Mouse (Mus musculus) forebrain, postnatal 0 days (tissue): ENCODE results near the gene Polr2j. TPM values are rescaled to one million over a fixed set of nuclear protein-coding genes. Genes with fewer than 3 reads are reported as not detected.

ENCODE experiments used
- ATAC-seq: fragments of 200-750 bp; cut with Nextera tagmentation; 2 replicates; pipeline ENCODE4 v1.8.0; 2017; ENCODE audit warnings: mild to moderate bottlenecking, moderate library complexity
- DNase-seq: peaks from one replicate; pipeline ENCODE4 v3.0.0-alpha.2; 2015
- H3K27ac ChIP-seq: fragments of 300-500 bp; sonication (generic); 2 replicates; pipeline ENCODE4 v1.5.1; 2014; ENCODE audit warnings: low read depth, mild to moderate bottlenecking, antibody characterized with exemption, low read length, moderate library complexity, mixed read lengths
- H3K27me3 ChIP-seq: fragments of 300-500 bp; sonication (generic); 2 replicates; pipeline ENCODE4 v1.6.1; 2014; ENCODE audit warnings: mild to moderate bottlenecking, low read length, mixed read lengths; ENCODE audit not compliant: insufficient read depth
- H3K36me3 ChIP-seq: fragments of 300-500 bp; sonication (generic); 2 replicates; pipeline ENCODE4 v1.6.1; 2014; ENCODE audit warnings: mild to moderate bottlenecking, moderate library complexity; ENCODE audit not compliant: insufficient read depth
- H3K4me1 ChIP-seq: fragments of 300-500 bp; sonication (generic); 2 replicates; pipeline ENCODE4 v1.6.1; 2014; ENCODE audit warnings: antibody characterized with exemption; ENCODE audit not compliant: insufficient read depth
- H3K4me2 ChIP-seq: fragments of 300-500 bp; sonication (generic); 2 replicates; pipeline ENCODE4 v1.6.1; 2014; ENCODE audit warnings: low read depth, mild to moderate bottlenecking, moderate library complexity
- H3K4me3 ChIP-seq: fragments of 300-500 bp; sonication (generic); 2 replicates; pipeline ENCODE4 v1.5.1; 2014; ENCODE audit warnings: low read depth, low read length, mixed read lengths
- H3K9ac ChIP-seq: fragments of 300-500 bp; sonication (generic); 2 replicates; pipeline ENCODE4 v1.6.1; 2014; ENCODE audit warnings: mild to moderate bottlenecking
- H3K9me3 ChIP-seq: fragments of 300-500 bp; sonication (generic); 2 replicates; pipeline ENCODE4 v1.6.1; 2016; ENCODE audit warnings: low read length
- CTCF ChIP-seq: sonication (generic); IDR thresholded peaks from 2 replicates; pipeline ENCODE4 v1.5.1; 2016; ENCODE audit warnings: antibody characterized with exemption, control low read depth, low read depth
- WGBS: fragments of 180-500 bp; shearing (Covaris S2); extraction: QIAGEN DNeasy Blood & Tissue Kit; methylation state at CpG from one replicate; pipeline ENCODE4 v1.1.7; 2014; 5-methylcytosine and 5-hydroxymethylcytosine counted together
- polyA plus RNA-seq: library from polyadenylated mRNA; unstranded; fragments of >200 nt; fragmentation: Nextera tagmentation; extraction: Ambion mirVana; gene quantifications from 2 replicates; pipeline ENCODE4 v1.2.1, GENCODE M21; 2015
- total RNA-seq: library from RNA; depleted of rRNA; stranded (reverse); fragments of >200 nt; gene quantifications from 2 replicates; pipeline ENCODE4 v1.2.3, GENCODE M21; 2014; rRNA removed

Polr2j gene
- total RNA-seq (85.0 and 123 TPM in 2 replicates), polyA plus RNA-seq (237 and 318 TPM in 2 replicates)

- DNase-seq (peak; percentile 100), ATAC-seq (peak; percentile 99)
- Histone ChIP-seq H3K9ac (peak within 1 kb of the TSS; percentile 78), H3K36me3 (peaks cover 10% of the 10 kb centered on the region), H3K27ac (peak within 1 kb of the TSS; percentile 83), H3K27me3 (no peaks in the 10 kb centered on the region), H3K4me3 (peak within 1 kb of the TSS; percentile 87), H3K4me1 (peaks cover 11% of the 10 kb centered on the region), H3K4me2 (peak within 1 kb of the TSS; percentile 72), H3K9me3 (no peaks in the 10 kb centered on the region)
- peak; percentile 100 for TF ChIP-seq CTCF
- WGBS: 5% methylated on average over 42 of the region's 42 CpGs
Measured at GRCm38 (mm10) chr5:136115891-136116783, at the start of gene Polr2j. Gene Polr2j, plus strand, starts transcription at chr5:136116631.

DNA sequence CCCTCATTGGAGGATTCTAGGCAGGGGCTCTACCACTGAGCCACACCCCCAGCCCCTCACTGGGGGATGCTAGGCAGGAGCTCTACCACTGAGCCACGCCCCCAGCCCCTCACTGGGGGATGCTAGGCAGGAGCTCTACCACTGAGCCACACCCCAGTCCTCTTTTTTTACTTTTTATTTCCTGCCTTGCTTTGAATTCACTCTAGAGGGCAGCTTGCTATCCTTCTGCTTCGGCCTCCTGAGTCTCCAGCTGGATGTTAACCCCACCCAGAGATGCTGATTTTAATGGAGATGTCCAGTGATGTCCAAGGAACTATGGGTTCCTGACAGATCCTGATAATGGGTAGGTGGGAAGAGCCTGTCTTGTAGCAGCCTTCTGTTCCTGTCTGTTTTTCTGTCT is 47.0 kb upstream of the Polr2j start:
- ATAC-seq: no peak
- DNase-seq: no peak
- Histone ChIP-seq H3K36me3 (no peaks in the 10 kb centered on the region), H3K4me2 (no peak overlapping the region), H3K9ac (no peak overlapping the region), H3K9me3 (no peaks in the 10 kb centered on the region), H3K4me1 (no peaks in the 10 kb centered on the region), H3K27me3 (no peaks in the 10 kb centered on the region; the same call in 1 of the 2 replicates), H3K4me3 (no peak overlapping the region), H3K27ac (no peak overlapping the region)
- WGBS: 74% methylated on average over 2 of the region's 2 CpGs
- no peak for TF ChIP-seq CTCF

- Histone ChIP-seq H3K36me3 (no peaks in the 10 kb centered on the region), H3K9ac (no peak overlapping the region), H3K4me2 (no peak overlapping the region), H3K27ac (no peak overlapping the region), H3K9me3 (no peaks in the 10 kb centered on the region), H3K27me3 (no peaks in the 10 kb centered on the region; the same call in 1 of the 2 replicates), H3K4me3 (no peak overlapping the region), H3K4me1 (0 out of 2 replicates have a peak, but pooled peaks cover 5% of the 10 kb centered on the region)
- ATAC-seq: no peak
- no peak for DNase-seq
- WGBS: 44% methylated on average over 6 of the region's 6 CpGs
- TF ChIP-seq CTCF: no peak
Measured at GRCm38 (mm10) chr5:136073051-136073450, 43.4 kb upstream of the Polr2j start.

GRCm38 (mm10) chr5:136073526-136073925 is 42.9 kb upstream of the Polr2j start:
- no peaks in the 10 kb centered on the region; the same call in 1 of the 2 replicates for H3K27me3 ChIP-seq
- DNase-seq (no peak), ATAC-seq (no peak)
- no peak overlapping the region for H3K4me3 ChIP-seq
- TF ChIP-seq CTCF: no peak
- H3K27ac ChIP-seq: no peak overlapping the region
- WGBS: 65% methylated on average over 11 of the region's 11 CpGs
- no peaks in the 10 kb centered on the region for H3K36me3 ChIP-seq
- H3K9me3 ChIP-seq: no peaks in the 10 kb centered on the region
- H3K4me2 ChIP-seq: no peak overlapping the region
- 0 out of 2 replicates have a peak, but pooled peaks cover 5% of the 10 kb centered on the region for H3K4me1 ChIP-seq
- H3K9ac ChIP-seq: no peak overlapping the region

DNA sequence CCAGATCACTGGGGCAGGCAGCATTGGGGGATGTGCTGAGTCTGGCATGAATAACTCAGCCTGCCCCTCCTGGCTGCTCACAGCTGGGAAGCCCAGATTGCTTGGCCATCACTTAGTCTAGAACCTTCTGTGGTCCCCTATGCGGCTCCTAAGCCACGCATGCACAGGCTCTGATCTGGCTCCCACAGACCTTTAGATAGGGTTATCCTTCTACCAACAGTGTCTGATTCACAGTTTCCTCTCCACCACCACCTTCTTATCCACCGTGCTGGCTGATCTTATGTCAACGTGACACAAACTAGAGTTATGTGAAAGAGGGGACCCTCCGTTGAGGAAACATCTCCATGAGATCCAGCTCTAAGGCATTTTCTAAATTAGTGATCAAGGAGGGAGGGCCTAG is 41.4 kb upstream of the Polr2j start:
- Histone ChIP-seq H3K36me3 (no peaks in the 10 kb centered on the region), H3K9me3 (no peaks in the 10 kb centered on the region), H3K9ac (no peak overlapping the region), H3K27ac (no peak overlapping the region), H3K4me3 (no peak overlapping the region), H3K4me2 (no peak overlapping the region), H3K27me3 (no peaks in the 10 kb centered on the region; the same call in 1 of the 2 replicates), H3K4me1 (0 out of 2 replicates have a peak, but pooled peaks cover 5% of the 10 kb centered on the region)
- DNase-seq: no peak
- no peak for ATAC-seq
- TF ChIP-seq CTCF: no peak
- WGBS: 93% methylated on average over 5 of the region's 5 CpGs

- no peak overlapping the region for H3K4me3 ChIP-seq
- H3K9ac ChIP-seq: no peak overlapping the region
- 0 out of 2 replicates have a peak, but pooled peaks cover 5% of the 10 kb centered on the region for H3K4me1 ChIP-seq
- no peak for TF ChIP-seq CTCF
- H3K9me3 ChIP-seq: no peaks in the 10 kb centered on the region
- DNase-seq (peak; percentile 49), ATAC-seq (peak; percentile 34; the same call in 1 of the 2 replicates)
- WGBS: 28% methylated on average over 7 of the region's 7 CpGs
- H3K27me3 ChIP-seq: no peaks in the 10 kb centered on the region; the same call in 1 of the 2 replicates
- peak overlapping the region; percentile 40; the same call in 1 of the 2 replicates for H3K27ac ChIP-seq
- no peaks in the 10 kb centered on the region for H3K36me3 ChIP-seq
- H3K4me2 ChIP-seq: no peak overlapping the region
Measured at GRCm38 (mm10) chr5:136076284-136076683, 40.1 kb upstream of the Polr2j start.
